Mouse (Mus musculus): ENCODE results near the gene Fam161a.
A peak's percentile ranks its signal among the peaks of the same experiment; 100 is the strongest.

- TF ChIP-seq CTCF (IDR thresholded peaks at IDR 0.05; ENCODE audit: control insufficient read depth, insufficient read depth, low read length), result 0 out of 2 replicates have a peak, but pooled peaks have one; percentile 12
- no peak for TF ChIP-seq POLR2A (IDR thresholded peaks at IDR 0.05; ENCODE audit: borderline replicate concordance, control insufficient read depth, low read depth, low read length)
Observed at GRCm38 (mm10) chr11:22957791-22958374, 49.4 kb upstream of the Fam161a start.

All from bone marrow, adult 2 months (tissue).